Mouse (Mus musculus) E14TG2a.4 (cell line): ENCODE results near the gene Tshz2.

ENCODE experiments used
- H3K27me3 ChIP-seq: 2 replicates; pipeline ENCODE4 v1.6.1; 2014; ENCODE audit warnings: low read length, control low read depth; ENCODE audit not compliant: insufficient read depth
- H3K36me3 ChIP-seq: 2 replicates; pipeline ENCODE4 v1.6.1; 2014; ENCODE audit warnings: low read length, control low read depth; ENCODE audit not compliant: insufficient read depth
- H3K4me1 ChIP-seq: replicated peaks from 2 replicates; pipeline ENCODE4 v1.6.1; 2014; ENCODE audit warnings: low read depth, low read length, control low read depth
- H3K4me3 ChIP-seq: replicated peaks from 2 replicates; pipeline ENCODE4 v1.5.1; 2014; ENCODE audit warnings: mild to moderate bottlenecking, low read length
- H3K9me3 ChIP-seq: 2 replicates; pipeline ENCODE4 v1.6.1; 2014; ENCODE audit warnings: low read length, control low read depth
- CTCF ChIP-seq: conservative IDR thresholded peaks from 2 replicates; pipeline ENCODE4 v1.5.1; 2014; ENCODE audit warnings: low read length
- NANOG ChIP-seq: IDR thresholded peaks from 2 replicates; pipeline ENCODE4 v1.6.1; 2014; ENCODE audit warnings: borderline replicate concordance, low read length, mixed read lengths
- POU5F1 ChIP-seq: IDR thresholded peaks from 2 replicates; pipeline ENCODE4 v1.6.1; 2014; ENCODE audit warnings: low read length, borderline replicate concordance

The Tshz2 gene

GRCm38 (mm10) chr2:169593742-169594141 is 39.1 kb upstream of the Tshz2 start:
- H3K4me1 ChIP-seq = peaks cover 22% of the 10 kb centered on the region
- H3K36me3 ChIP-seq = no peaks in the 10 kb centered on the region
- H3K27me3 ChIP-seq = 0 out of 2 replicates have a peak, but pooled peaks cover under 1% of the 10 kb centered on the region
- H3K4me3 ChIP-seq = no peak overlapping the region
- H3K9me3 ChIP-seq = no peaks in the 10 kb centered on the region
- TF ChIP-seq CTCF (no peak), NANOG (no peak), POU5F1 (no peak)

- H3K9me3 ChIP-seq = peaks cover 3% of the 10 kb centered on the region
- no peak overlapping the region for H3K4me3 ChIP-seq
- peaks cover 19% of the 10 kb centered on the region for H3K27me3 ChIP-seq
- no peaks in the 10 kb centered on the region; the same call in 1 of the 2 replicates for H3K4me1 ChIP-seq
- TF ChIP-seq POU5F1 (no peak), NANOG (no peak), CTCF (no peak)
- H3K36me3 ChIP-seq = no peaks in the 10 kb centered on the region
Measured at GRCm38 (mm10) chr2:169597357-169597756, 35.5 kb upstream of the Tshz2 start.

GRCm38 (mm10) chr2:169597971-169598370 is 34.8 kb upstream of the Tshz2 start:
- Histone ChIP-seq H3K4me1 (no peaks in the 10 kb centered on the region; the same call in 1 of the 2 replicates), H3K36me3 (no peaks in the 10 kb centered on the region), H3K4me3 (no peak overlapping the region), H3K9me3 (peaks cover 5% of the 10 kb centered on the region), H3K27me3 (peaks cover 23% of the 10 kb centered on the region)
- no peak for TF ChIP-seq POU5F1
- no peak for TF ChIP-seq CTCF
- no peak for TF ChIP-seq NANOG

DNA sequence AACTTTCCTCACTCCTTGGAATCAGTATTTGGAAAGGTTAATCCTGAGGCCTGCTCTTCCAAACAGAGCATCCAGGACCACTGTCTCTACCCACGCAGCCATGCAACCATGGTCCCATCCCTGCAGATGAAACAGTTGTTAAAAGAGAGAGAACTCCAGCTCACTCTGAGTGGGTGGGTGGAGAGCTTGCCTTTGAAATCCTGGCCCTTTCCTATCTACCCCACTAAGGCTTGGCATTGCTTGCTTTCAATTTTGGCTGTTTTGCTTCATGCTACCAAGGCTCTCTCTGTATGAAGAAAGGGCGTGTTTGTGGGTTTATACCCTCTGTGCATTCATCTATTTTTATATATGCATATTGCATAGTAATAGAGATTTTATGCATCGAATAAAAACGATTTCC is 33.2 kb upstream of the Tshz2 start:
- peaks cover 5% of the 10 kb centered on the region for H3K9me3 ChIP-seq
- no peak overlapping the region for H3K4me3 ChIP-seq
- peaks cover 23% of the 10 kb centered on the region for H3K27me3 ChIP-seq
- no peaks in the 10 kb centered on the region; the same call in 1 of the 2 replicates for H3K4me1 ChIP-seq
- no peak for TF ChIP-seq POU5F1
- TF ChIP-seq NANOG = no peak
- TF ChIP-seq CTCF = no peak
- no peaks in the 10 kb centered on the region for H3K36me3 ChIP-seq

DNA sequence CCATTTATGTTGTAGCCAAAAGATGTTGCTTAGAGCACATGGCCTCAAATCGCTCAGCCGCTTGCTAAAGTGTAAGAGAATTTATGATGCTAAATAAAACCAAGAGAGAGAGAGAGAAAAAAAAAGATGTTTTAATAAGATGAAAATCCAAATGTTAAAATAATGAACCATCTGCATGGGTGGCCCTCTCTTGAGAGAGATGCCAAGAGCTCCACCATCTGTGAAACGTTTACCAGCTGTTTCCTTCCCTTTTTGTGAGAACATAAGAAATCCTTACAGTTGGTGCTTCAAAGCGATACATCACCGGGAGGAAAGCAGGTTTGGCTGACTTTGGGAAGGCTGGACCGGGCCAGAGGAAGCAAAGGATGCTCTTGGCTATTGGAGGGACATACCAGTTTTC is 32.6 kb upstream of the Tshz2 start:
- H3K27me3 ChIP-seq = peaks cover 23% of the 10 kb centered on the region
- H3K4me1 ChIP-seq = no peaks in the 10 kb centered on the region; the same call in 1 of the 2 replicates
- H3K36me3 ChIP-seq = no peaks in the 10 kb centered on the region
- peaks cover 5% of the 10 kb centered on the region for H3K9me3 ChIP-seq
- TF ChIP-seq POU5F1 = no peak
- no peak for TF ChIP-seq NANOG
- no peak for TF ChIP-seq CTCF
- H3K4me3 ChIP-seq = no peak overlapping the region

DNA sequence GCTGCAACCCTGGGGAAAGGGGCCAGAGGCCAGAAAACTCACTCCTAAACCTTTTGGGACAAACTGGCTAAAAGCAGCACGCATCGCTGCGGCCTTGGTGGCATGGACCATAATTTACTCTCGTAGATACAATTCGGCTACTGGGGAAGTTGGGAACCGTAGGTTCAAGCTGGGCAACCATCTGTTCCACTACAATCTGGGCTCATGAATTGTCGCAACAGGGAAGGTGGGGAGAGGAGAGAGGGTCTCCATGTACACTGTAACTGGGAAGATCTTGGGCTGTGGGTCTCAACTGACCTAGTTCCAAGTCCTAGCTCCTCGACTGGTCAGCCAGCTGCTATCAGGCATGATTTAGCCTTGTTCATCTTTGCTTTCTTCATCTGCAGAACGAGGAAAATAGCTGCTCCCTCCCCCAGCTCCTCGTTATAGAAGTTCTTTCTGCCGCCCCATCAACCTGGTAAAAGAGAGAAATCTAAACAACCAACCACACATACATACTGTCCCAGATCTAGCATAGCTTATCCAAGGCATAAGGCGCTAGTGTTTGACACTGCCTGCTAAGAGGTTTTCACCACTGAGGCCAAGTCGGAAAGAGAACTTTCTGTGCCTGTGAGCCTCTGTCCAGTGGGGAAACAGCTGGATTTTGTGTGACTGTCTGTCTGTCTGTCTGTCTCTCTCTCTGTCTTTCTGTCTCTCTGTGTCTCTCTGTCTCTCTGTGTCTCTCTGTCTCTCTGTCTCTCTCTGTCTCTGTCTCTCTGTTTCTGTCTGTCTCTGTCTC is 25.7 kb upstream of the Tshz2 start:
- peaks cover 5% of the 10 kb centered on the region for H3K9me3 ChIP-seq
- no peaks in the 10 kb centered on the region for H3K4me1 ChIP-seq
- no peak for TF ChIP-seq POU5F1
- no peak for TF ChIP-seq NANOG
- H3K27me3 ChIP-seq = peaks cover 7% of the 10 kb centered on the region
- H3K4me3 ChIP-seq = no peak overlapping the region
- no peaks in the 10 kb centered on the region for H3K36me3 ChIP-seq

DNA sequence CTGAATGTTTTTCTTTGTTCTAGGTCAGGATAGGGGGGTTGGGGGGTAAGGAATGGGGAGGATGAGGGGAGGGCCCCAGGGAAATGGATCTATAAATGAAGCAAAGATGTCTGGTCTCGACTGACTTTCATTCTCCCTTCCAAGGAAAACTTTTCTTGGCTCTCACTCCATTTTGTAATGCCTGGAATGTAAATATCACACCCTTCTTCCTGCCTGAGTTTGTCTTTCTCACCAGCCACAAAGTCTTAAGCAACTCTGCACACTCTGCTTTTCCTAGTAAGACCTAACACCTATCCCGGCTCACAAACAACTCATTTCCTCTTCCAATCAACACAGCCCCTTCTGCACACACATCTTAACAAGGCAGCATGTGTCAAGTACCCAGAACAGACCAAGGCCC is 25.0 kb upstream of the Tshz2 start:
- Histone ChIP-seq H3K27me3 (peaks cover under 1% of the 10 kb centered on the region; the same call in 1 of the 2 replicates), H3K36me3 (no peaks in the 10 kb centered on the region), H3K9me3 (no peaks in the 10 kb centered on the region), H3K4me3 (no peak overlapping the region), H3K4me1 (no peaks in the 10 kb centered on the region)
- no peak for TF ChIP-seq POU5F1
- no peak for TF ChIP-seq CTCF
- no peak for TF ChIP-seq NANOG

- no peak for TF ChIP-seq NANOG
- TF ChIP-seq POU5F1 = no peak
- no peak for TF ChIP-seq CTCF
- peaks cover 3% of the 10 kb centered on the region; the same call in 1 of the 2 replicates for H3K27me3 ChIP-seq
Measured at GRCm38 (mm10) chr2:169609956-169610355, 22.9 kb upstream of the Tshz2 start.

DNA sequence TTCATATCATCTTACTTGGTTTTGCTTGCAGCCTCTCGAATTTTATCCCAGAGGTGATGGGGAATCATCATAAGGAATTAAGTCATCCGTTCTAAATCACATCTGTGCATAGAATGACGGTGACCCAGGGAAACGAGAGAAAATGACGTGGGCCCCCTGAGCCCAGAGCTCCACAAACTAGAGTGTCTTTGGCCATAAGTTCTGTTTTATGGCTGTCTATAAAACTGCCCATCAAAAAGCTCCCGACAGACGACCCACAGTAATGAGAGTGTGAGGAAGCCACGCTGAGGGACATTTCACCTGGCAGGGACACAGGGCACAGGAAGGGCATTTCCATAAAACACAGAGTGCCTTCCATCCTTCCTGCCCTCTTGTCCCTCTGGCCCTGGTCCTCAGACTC is 21.9 kb upstream of the Tshz2 start:
- peaks cover 3% of the 10 kb centered on the region; the same call in 1 of the 2 replicates for H3K27me3 ChIP-seq
- no peaks in the 10 kb centered on the region; the same call in 1 of the 2 replicates for H3K4me1 ChIP-seq
- no peaks in the 10 kb centered on the region for H3K36me3 ChIP-seq
- no peaks in the 10 kb centered on the region for H3K9me3 ChIP-seq
- TF ChIP-seq NANOG (no peak), CTCF (no peak), POU5F1 (no peak)
- H3K4me3 ChIP-seq = no peak overlapping the region

More at GRCm38 (mm10) chr2:169609956-169610355, 22.9 kb upstream of the Tshz2 start:
- no peaks in the 10 kb centered on the region for H3K4me1 ChIP-seq
- no peak overlapping the region for H3K4me3 ChIP-seq
- no peaks in the 10 kb centered on the region for H3K36me3 ChIP-seq
- H3K9me3 ChIP-seq = no peaks in the 10 kb centered on the region
